In the genomic region with DNA sequence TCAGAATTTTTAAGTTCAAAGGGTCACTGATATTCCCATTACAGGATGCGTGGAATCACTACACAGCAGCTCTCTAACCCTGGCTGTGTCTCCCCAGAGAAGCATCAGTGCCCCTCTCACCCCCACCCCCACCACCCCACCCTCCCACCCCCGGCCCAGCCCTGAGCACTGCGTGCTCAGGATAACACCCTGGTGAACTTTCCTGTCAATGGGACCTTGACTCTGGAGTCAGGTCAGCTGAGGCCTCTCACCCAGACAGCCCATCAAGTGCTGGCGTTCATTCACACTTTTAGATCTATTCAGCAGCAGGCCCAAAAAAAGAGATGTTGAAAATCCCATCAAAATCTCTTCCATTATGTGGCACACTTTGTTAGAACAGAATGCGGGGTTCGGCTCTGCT, we compare ENCODE assay signal across 13 mouse cellular contexts.
DNase-seq lines count a peak whose midpoint lies in the region; ATAC-seq and TF ChIP-seq lines count a peak whose summit lies in the region.
"Had no signal": no experiment of that assay in that cellular context is flagged by ENCODE, and none has a peak within 500 bp of the region (broad histone marks: within the 10 kb centered on the region; RNA-seq: fewer than 3 reads in every experiment).

No protein-coding gene starts in this region.

- peak overlapping the region; percentile 46; the same call in 1 of the 2 replicates for H3K4me3 ChIP-seq in E14TG2a.4 (replicated peaks; ENCODE audit: low read length)
- H3K4me3 ChIP-seq in embryonic facial prominence, embryonic 13.5 days = no peak overlapping the region
- no peak overlapping the region for H3K4me3 ChIP-seq in hindbrain, embryonic 11.5 days (ENCODE audit: low read depth, low read length)
- no peak overlapping the region for H3K4me3 ChIP-seq in midbrain, embryonic 13.5 days (replicated peaks)
- H3K4me3 ChIP-seq: limb, embryonic 13.5 days had no signal

- peaks cover 19% of the 10 kb centered on the region for H3K27me3 ChIP-seq in E14TG2a.4 (ENCODE audit: insufficient read depth, low read length)
- H3K27me3 ChIP-seq in embryonic facial prominence, embryonic 13.5 days = no peaks in the 10 kb centered on the region
- H3K27me3 ChIP-seq in hindbrain, embryonic 11.5 days (ENCODE audit: control insufficient read depth, insufficient read depth, low read length) = no peaks in the 10 kb centered on the region
- H3K27me3 ChIP-seq in midbrain, embryonic 13.5 days = no peaks in the 10 kb centered on the region
- H3K27me3 ChIP-seq: limb, embryonic 13.5 days had no signal

- no peak overlapping the region for H3K27ac ChIP-seq in embryonic facial prominence, embryonic 13.5 days
- H3K27ac ChIP-seq in hindbrain, embryonic 11.5 days (ENCODE audit: low read depth, low read length) = 0 out of 2 replicates have a peak overlapping the region, but pooled peaks have one; percentile 14
- peak overlapping the region; percentile 92 for H3K27ac ChIP-seq in midbrain, embryonic 13.5 days
- H3K27ac ChIP-seq: limb, embryonic 13.5 days; macrophage had no signal

- H3K9me3 ChIP-seq in E14TG2a.4 (ENCODE audit: low read length) = no peaks in the 10 kb centered on the region
- no peaks in the 10 kb centered on the region for H3K9me3 ChIP-seq in embryonic facial prominence, embryonic 13.5 days
- no peaks in the 10 kb centered on the region for H3K9me3 ChIP-seq in hindbrain, embryonic 11.5 days (ENCODE audit: control insufficient read depth, low read length)
- no peaks in the 10 kb centered on the region for H3K9me3 ChIP-seq in midbrain, embryonic 13.5 days
- H3K9me3 ChIP-seq: limb, embryonic 13.5 days had no signal

- no peaks in the 10 kb centered on the region for H3K36me3 ChIP-seq in E14TG2a.4 (ENCODE audit: insufficient read depth, low read length)
- no peaks in the 10 kb centered on the region for H3K36me3 ChIP-seq in embryonic facial prominence, embryonic 13.5 days
- H3K36me3 ChIP-seq in hindbrain, embryonic 11.5 days (ENCODE audit: control insufficient read depth, insufficient read depth, low read length) = no peaks in the 10 kb centered on the region
- no peaks in the 10 kb centered on the region for H3K36me3 ChIP-seq in midbrain, embryonic 13.5 days
- H3K36me3 ChIP-seq: limb, embryonic 13.5 days had no signal

- no peak for ATAC-seq in embryonic facial prominence, embryonic 13.5 days (ENCODE audit: insufficient number of reproducible peaks, insufficient read depth, low FRiP score, low TSS enrichment, low read depth)
- ATAC-seq in hindbrain, embryonic 11.5 days (ENCODE audit: low FRiP score) = peak; percentile 44; the same call in 1 of the 2 replicates
- peak; percentile 59 for ATAC-seq in midbrain, embryonic 13.5 days
- ATAC-seq: liver, postnatal 0 days had no signal

- no peak for TF ChIP-seq CTCF in E14TG2a.4 (conservative IDR thresholded peaks at IDR 0.05; ENCODE audit: low read length)

- 0 out of 2 replicates have a peak overlapping the region, but pooled peaks have one; percentile 12 for H3K4me2 ChIP-seq in embryonic facial prominence, embryonic 13.5 days
- H3K4me2 ChIP-seq in hindbrain, embryonic 11.5 days (replicated peaks; ENCODE audit: low read depth, low read length) = no peak overlapping the region
- H3K4me2 ChIP-seq in midbrain, embryonic 13.5 days (replicated peaks) = peak overlapping the region; percentile 49; the same call in 1 of the 2 replicates
- H3K4me2 ChIP-seq: limb, embryonic 13.5 days had no signal

- peaks cover 13% of the 10 kb centered on the region; the same call in 1 of the 2 replicates for H3K4me1 ChIP-seq in E14TG2a.4 (replicated peaks; ENCODE audit: low read depth, low read length)
- H3K4me1 ChIP-seq in embryonic facial prominence, embryonic 13.5 days = peaks cover 21% of the 10 kb centered on the region
- peaks cover 4% of the 10 kb centered on the region for H3K4me1 ChIP-seq in hindbrain, embryonic 11.5 days (replicated peaks; ENCODE audit: control insufficient read depth, insufficient read depth, low read length)
- peaks cover 46% of the 10 kb centered on the region for H3K4me1 ChIP-seq in midbrain, embryonic 13.5 days (replicated peaks)

- intact Hi-C loops in gastrocnemius, postnatal 36 days (cut with DNase I) = no loop called here

- DNase-seq in hindbrain, embryonic 11.5 days (ENCODE audit: low spot score) = no peak
- DNase-seq in lung, postnatal 36 days = no peak
- no peak for DNase-seq in gastrocnemius, postnatal 36 days
- DNase-seq in liver = no peak
- DNase-seq: adrenal gland, postnatal 10 days; cerebellum, adult 2 months; liver, postnatal 0 days; thymus, adult 18-20 months had no signal

- WGBS in embryonic facial prominence, embryonic 13.5 days = 47% methylated on average over 6 of the region's 6 CpGs
- 39% methylated on average over 6 of the region's 6 CpGs for WGBS in hindbrain, embryonic 11.5 days
- WGBS in midbrain, embryonic 13.5 days = 12% methylated on average over 6 of the region's 6 CpGs

- H3K9ac ChIP-seq in embryonic facial prominence, embryonic 13.5 days = no peak overlapping the region
- H3K9ac ChIP-seq in hindbrain, embryonic 11.5 days (ENCODE audit: low read depth, low read length) = no peak overlapping the region
- H3K9ac ChIP-seq in midbrain, embryonic 13.5 days (replicated peaks) = no peak overlapping the region
- H3K9ac ChIP-seq: limb, embryonic 13.5 days; liver, postnatal 0 days had no signal
